20 mouse cellular contexts compared by ENCODE assay signal in the genomic region with DNA sequence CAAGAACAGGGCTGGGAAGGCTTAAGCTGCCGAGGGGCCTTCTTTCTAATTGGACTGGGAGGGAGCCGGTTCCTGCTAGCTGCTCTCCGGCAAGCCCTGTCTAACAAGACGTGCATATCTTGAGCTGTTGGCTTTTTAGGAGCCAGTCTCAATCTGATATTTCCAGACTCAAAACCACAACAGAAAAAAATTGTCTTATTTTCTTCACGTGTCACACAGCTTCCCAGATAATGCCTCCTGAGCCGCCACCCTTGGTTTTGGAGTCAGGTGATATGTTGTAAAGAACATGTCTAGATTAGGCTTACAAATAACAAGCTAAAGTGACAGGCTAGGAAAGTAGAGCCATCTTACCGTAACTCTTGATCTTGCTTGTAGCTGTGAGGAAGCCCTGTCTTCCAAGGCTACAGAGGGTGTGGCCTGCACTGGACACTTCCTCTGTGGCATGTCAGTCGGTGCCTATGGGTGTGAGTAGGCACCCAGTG. TPM values are rescaled to one million over a fixed set of nuclear protein-coding genes. Genes with fewer than 3 reads are reported as not detected.
A peak's percentile ranks its signal among the peaks of the same experiment; 100 is the strongest.
DNase-seq lines count a peak whose midpoint lies in the region; ATAC-seq and TF ChIP-seq lines count a peak whose summit lies in the region.
"Had no signal": no experiment of that assay in that cellular context is flagged by ENCODE, and none has a peak within 500 bp of the region (broad histone marks: within the 10 kb centered on the region; RNA-seq: fewer than 3 reads in every experiment).

No protein-coding gene starts in this region.

- no peak for TF ChIP-seq CTCF in midbrain, postnatal 0 days (IDR thresholded peaks at IDR 0.05)
- TF ChIP-seq CTCF in brain, embryonic 14.5 days (IDR thresholded peaks at IDR 0.05; ENCODE audit: borderline replicate concordance, extremely low read depth, insufficient read depth, insufficient read length), result no peak

- ATAC-seq in midbrain, embryonic 14.5 days (ENCODE audit: low FRiP score, low TSS enrichment), result no peak
- no peak for ATAC-seq in midbrain, postnatal 0 days (ENCODE audit: low FRiP score)
- no peak for ATAC-seq in kidney, embryonic 14.5 days (ENCODE audit: low FRiP score, low TSS enrichment)
- ATAC-seq: forebrain, embryonic 16.5 days had no signal

- no peaks in the 10 kb centered on the region for H3K27me3 ChIP-seq in midbrain, embryonic 14.5 days (ENCODE audit: control insufficient read depth, insufficient read depth, low read length)
- H3K27me3 ChIP-seq in midbrain, postnatal 0 days (ENCODE audit: insufficient read depth, low read length), result no peaks in the 10 kb centered on the region
- H3K27me3 ChIP-seq in megakaryocyte, embryonic 14.5 days (replicated peaks), result no peaks in the 10 kb centered on the region
- H3K27me3 ChIP-seq in kidney, embryonic 14.5 days (ENCODE audit: control insufficient read depth, insufficient read depth, low read length), result no peaks in the 10 kb centered on the region
- H3K27me3 ChIP-seq: embryonic facial prominence, embryonic 13.5 days had no signal

- peak overlapping the region; percentile 68 for H3K27ac ChIP-seq in midbrain, embryonic 14.5 days (replicated peaks; ENCODE audit: low read depth, low read length)
- no peak overlapping the region for H3K27ac ChIP-seq in midbrain, postnatal 0 days (ENCODE audit: low read depth, low read length)
- H3K27ac ChIP-seq in kidney, embryonic 14.5 days (ENCODE audit: low read depth, low read length), result no peak overlapping the region
- H3K27ac ChIP-seq: embryonic facial prominence, embryonic 13.5 days; heart, adult 2 months had no signal

- no peaks in the 10 kb centered on the region for H3K9me3 ChIP-seq in midbrain, embryonic 14.5 days (ENCODE audit: control insufficient read depth, low read length)
- no peaks in the 10 kb centered on the region for H3K9me3 ChIP-seq in midbrain, postnatal 0 days (ENCODE audit: low read length)
- no peaks in the 10 kb centered on the region for H3K9me3 ChIP-seq in megakaryocyte, embryonic 14.5 days
- no peaks in the 10 kb centered on the region for H3K9me3 ChIP-seq in kidney, embryonic 14.5 days (ENCODE audit: control insufficient read depth, low read length)
- H3K9me3 ChIP-seq: embryonic facial prominence, embryonic 13.5 days had no signal

- TF ChIP-seq POLR2A in brain, embryonic 14.5 days (IDR thresholded peaks at IDR 0.05; ENCODE audit: borderline replicate concordance, extremely low read depth, insufficient read depth, insufficient read length, poor library complexity, severe bottlenecking), result no peak

- no peak for DNase-seq in midbrain, embryonic 14.5 days
- no peak for DNase-seq in midbrain, postnatal 0 days (ENCODE audit: low spot score)
- DNase-seq in brain, embryonic 14.5 days (ENCODE audit: low read depth), result peak; percentile 58
- DNase-seq in liver, result peak; percentile 6
- no peak for DNase-seq in lung, postnatal 10 days
- DNase-seq in lung, postnatal 4 days, result no peak
- DNase-seq: adrenal gland, adult 8-10 months; cerebellum, adult 9-10 months; heart, adult 2 months; kidney, adult 2 months; layer of hippocampus, postnatal 36 days; lung, adult 18-20 months; lung, postnatal 36 days; right cerebral cortex, adult 18-20 months; thymus, adult 18-20 months had no signal

- H3K4me3 ChIP-seq in midbrain, embryonic 14.5 days (replicated peaks; ENCODE audit: low read depth, low read length), result no peak overlapping the region
- H3K4me3 ChIP-seq in midbrain, postnatal 0 days (ENCODE audit: low read depth, low read length), result no peak overlapping the region
- peak overlapping the region; percentile 69 for H3K4me3 ChIP-seq in megakaryocyte, embryonic 14.5 days (replicated peaks)
- H3K4me3 ChIP-seq in kidney, embryonic 14.5 days (ENCODE audit: low read length), result no peak overlapping the region
- H3K4me3 ChIP-seq: embryonic facial prominence, embryonic 13.5 days; heart, adult 2 months; myocyte had no signal

- WGBS in midbrain, embryonic 14.5 days, result 56% methylated on average over 8 of the region's 8 CpGs
- 44% methylated on average over 8 of the region's 8 CpGs for WGBS in midbrain, postnatal 0 days
- WGBS in kidney, embryonic 14.5 days, result 73% methylated on average over 8 of the region's 8 CpGs

- peaks cover 41% of the 10 kb centered on the region for H3K4me1 ChIP-seq in midbrain, embryonic 14.5 days (ENCODE audit: control insufficient read depth, insufficient read depth, low read length)
- no peaks in the 10 kb centered on the region; the same call in 1 of the 2 replicates for H3K4me1 ChIP-seq in midbrain, postnatal 0 days (ENCODE audit: insufficient read depth, low read length)
- H3K4me1 ChIP-seq in megakaryocyte, embryonic 14.5 days, result peaks cover 23% of the 10 kb centered on the region
- H3K4me1 ChIP-seq in kidney, embryonic 14.5 days (ENCODE audit: control insufficient read depth, insufficient read depth, low read length), result peaks cover 7% of the 10 kb centered on the region; the same call in 1 of the 2 replicates

- no peak overlapping the region for H3K9ac ChIP-seq in midbrain, embryonic 14.5 days (replicated peaks; ENCODE audit: low read length)
- no peak overlapping the region for H3K9ac ChIP-seq in midbrain, postnatal 0 days (replicated peaks; ENCODE audit: low read length, poor library complexity, severe bottlenecking)
- no peak overlapping the region for H3K9ac ChIP-seq in kidney, embryonic 14.5 days (ENCODE audit: low read depth, low read length)
- H3K9ac ChIP-seq: embryonic facial prominence, embryonic 13.5 days had no signal

- peaks cover 18% of the 10 kb centered on the region for H3K36me3 ChIP-seq in midbrain, embryonic 14.5 days (ENCODE audit: control insufficient read depth, insufficient read depth, low read length)
- peaks cover 5% of the 10 kb centered on the region; the same call in 1 of the 2 replicates for H3K36me3 ChIP-seq in midbrain, postnatal 0 days (ENCODE audit: insufficient read depth, low read length)
- peaks cover 63% of the 10 kb centered on the region for H3K36me3 ChIP-seq in megakaryocyte, embryonic 14.5 days (replicated peaks; ENCODE audit: low read length)
- H3K36me3 ChIP-seq in kidney, embryonic 14.5 days (ENCODE audit: control insufficient read depth, insufficient read depth, low read length), result peaks cover 3% of the 10 kb centered on the region; the same call in 1 of the 2 replicates

- H3K4me2 ChIP-seq in midbrain, embryonic 14.5 days (ENCODE audit: low read length), result no peak overlapping the region
- H3K4me2 ChIP-seq in midbrain, postnatal 0 days (ENCODE audit: low read depth, low read length, poor library complexity, severe bottlenecking), result no peak overlapping the region
- H3K4me2 ChIP-seq in kidney, embryonic 14.5 days (replicated peaks; ENCODE audit: low read depth, low read length), result no peak overlapping the region
- H3K4me2 ChIP-seq: embryonic facial prominence, embryonic 13.5 days had no signal

RNA-seq across cellular contexts. Expression of a gene that starts 56.7 kb away (rescaled TPM):
- 61.2 and 78.7 TPM in 2 replicates for polyA plus RNA-seq in midbrain, embryonic 14.5 days (2014; fragmentation: Nextera tagmentation; extraction: Ambion mirVana)
- total RNA-seq in midbrain, postnatal 0 days (2014; rRNA removed), result 33.7 and 40.0 TPM in 2 replicates
- 44.7 and 45.5 TPM in 2 replicates for polyA plus RNA-seq in midbrain, postnatal 0 days (2015; fragmentation: Nextera tagmentation; extraction: Ambion mirVana)
- polyA plus RNA-seq in brain, embryonic 14.5 days (2012; rRNA removed), result 61.8 TPM in 2 replicates
- polyA plus RNA-seq in megakaryocyte, embryonic 14.5 days (2012; ENCODE audit: insufficient read depth, low replicate concordance), result 2.0 and 11.9 TPM in 2 replicates
- 55.4 and 77.1 TPM in 2 replicates for polyA plus RNA-seq in kidney, embryonic 14.5 days (2014; fragmentation: Nextera tagmentation; extraction: Ambion mirVana)

Comparison
In these comparisons a context has a peak if more than half of its experiments do, and no peak if none do; other contexts are left out.
1. DNase-seq: peak in brain, embryonic 14.5 days (single experiment) and liver (single experiment); none in midbrain, embryonic 14.5 days (single experiment), midbrain, postnatal 0 days (single experiment), lung, postnatal 10 days (single experiment) and lung, postnatal 4 days (0 of 2).